Mouse (Mus musculus) liver (tissue): ENCODE data around the gene Gucy1a1.
"Not testable (repeated sequence)": the region's sequence is repeated elsewhere in the genome, so short reads cannot be mapped to it uniquely, and the experiment has no call there.

Experiments
- DNase-seq: peaks from one replicate; pipeline ENCODE4 v3.0.0-alpha.2; 2020; ENCODE audit warnings: mixed read lengths

The Gucy1a1 gene

GRCm38 (mm10) chr3:82145126-82145901, at the start of gene Gucy1a1:
TSS of gene Gucy1a1 (minus strand) at chr3:82145789.
- DNase-seq = peak; percentile 53

GRCm38 (mm10) chr3:82191559-82192245, 46.1 kb upstream of the Gucy1a1 start:
- DNase-seq = no peak

DNA sequence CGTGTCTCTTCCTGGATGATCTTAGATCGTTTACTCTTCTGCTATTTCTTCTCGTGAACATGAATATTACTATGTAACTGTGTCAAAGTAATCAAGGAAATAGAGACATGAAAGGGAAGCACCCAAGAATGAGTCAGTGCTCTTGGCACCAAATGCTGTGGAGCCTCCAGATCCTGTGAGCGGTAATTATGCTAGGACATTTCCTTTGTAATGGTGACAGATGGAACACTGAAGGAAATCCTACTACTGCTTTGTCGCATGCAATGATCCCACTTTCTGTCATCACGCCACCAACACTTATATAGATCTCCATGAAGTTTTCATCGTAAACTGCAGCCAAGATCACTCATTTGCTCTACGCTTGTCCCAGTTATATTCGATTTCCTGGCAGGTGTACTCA, 40.0 kb upstream of the Gucy1a1 start:
- no peak for DNase-seq

DNA sequence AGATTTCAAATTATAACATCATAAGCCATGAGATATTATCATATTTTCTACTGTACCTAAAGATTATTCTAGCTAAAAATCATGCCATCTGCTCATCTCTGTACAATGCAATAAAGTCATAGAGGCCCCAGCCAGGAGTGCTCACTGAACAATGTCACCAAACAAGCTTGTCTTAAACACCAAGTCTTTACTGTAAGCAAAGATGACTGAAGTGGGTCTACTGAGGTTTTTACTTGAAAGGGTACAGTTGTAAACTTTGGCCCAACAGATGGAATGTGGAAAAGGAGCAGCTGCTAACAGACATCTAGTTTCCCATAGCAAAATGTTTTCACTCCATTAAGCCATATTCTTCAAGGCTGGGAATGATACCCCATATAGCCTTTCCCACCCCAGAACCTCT, 35.9 kb upstream of the Gucy1a1 start:
- no peak for DNase-seq

GRCm38 (mm10) chr3:82180253-82180652, 34.7 kb upstream of the Gucy1a1 start:
- DNase-seq = no peak

DNA sequence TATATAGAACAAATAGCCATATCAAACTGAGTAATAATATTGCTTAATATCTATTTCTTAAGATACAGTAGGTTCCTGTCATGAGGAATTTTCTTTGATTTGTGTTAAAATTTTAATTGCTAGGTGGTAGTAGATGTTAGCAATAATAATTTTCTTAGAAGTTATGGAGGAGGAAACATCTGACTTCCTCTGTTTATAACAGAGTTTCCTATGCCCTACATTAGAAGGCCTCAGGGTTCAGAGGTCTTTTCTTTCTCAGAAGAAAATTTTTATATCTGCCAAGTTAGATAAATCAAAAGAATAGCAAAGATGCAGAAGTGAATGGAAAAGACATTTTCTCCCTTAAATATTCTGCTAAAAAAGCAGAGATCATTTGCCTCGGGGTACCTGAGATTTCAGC, 29.9 kb upstream of the Gucy1a1 start:
- no peak for DNase-seq

GRCm38 (mm10) chr3:82167064-82167463, 21.5 kb upstream of the Gucy1a1 start:
- DNase-seq = no peak

DNA sequence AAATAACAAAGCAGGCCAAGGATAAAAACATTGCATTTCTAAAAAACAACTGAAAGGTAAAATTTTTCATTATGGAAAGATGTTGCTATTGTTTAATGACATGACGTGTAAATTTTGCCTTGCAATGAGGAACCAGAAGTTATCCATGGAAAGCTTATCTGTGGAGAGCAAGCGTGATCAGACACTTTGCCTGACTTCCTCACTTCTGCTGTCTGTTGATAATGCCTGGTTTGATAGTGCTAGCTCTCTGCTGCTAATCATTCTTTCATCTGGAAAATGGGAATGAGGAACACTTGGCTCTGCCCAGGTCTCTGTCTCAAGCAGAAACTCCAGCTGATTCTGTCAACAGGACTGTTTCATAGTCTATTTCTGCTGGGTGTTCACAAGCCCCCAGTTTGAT, 20.3 kb upstream of the Gucy1a1 start:
- no peak for DNase-seq

DNA sequence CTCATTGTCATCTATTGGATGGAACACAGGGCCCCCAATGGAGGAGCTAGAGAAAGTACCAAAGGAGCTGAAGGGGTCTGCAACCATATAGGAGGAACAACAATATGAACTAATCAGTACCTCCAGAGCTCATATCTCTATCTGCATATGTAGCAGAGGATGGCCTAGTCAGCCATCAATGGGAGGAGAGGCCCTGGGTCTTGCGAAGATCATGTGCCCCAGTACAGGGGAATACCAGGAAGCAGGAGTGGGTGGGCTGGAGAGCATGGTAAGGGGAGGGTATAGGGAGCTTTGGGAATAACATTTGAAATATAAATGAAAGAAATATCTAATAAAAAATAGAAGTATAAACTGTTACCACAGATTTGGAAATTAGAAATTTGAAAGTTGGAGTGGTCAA, 17.4 kb upstream of the Gucy1a1 start:
- not testable (repeated sequence) for DNase-seq

DNA sequence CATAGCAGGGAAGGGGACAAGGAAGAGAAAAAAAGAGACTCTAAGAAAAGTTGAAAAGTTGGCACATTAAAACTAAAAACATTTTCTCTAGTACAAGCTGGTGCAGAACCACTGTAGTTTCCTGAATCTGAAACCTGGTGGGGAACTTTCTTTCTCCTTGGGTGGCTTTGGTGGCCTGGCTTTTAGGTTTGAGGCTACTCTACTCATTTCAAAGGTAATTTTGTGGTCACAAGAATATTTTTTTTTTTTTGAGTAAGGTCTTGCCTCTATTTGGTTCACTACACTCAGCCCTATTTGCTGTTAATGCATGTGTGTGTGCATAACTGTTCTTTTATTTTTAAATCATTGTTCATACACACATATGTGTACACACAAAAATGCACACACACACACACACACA, 389 bp upstream of the Gucy1a1 start:
- no peak for DNase-seq

GRCm38 (mm10) chr3:82144725-82145125, 864 bp downstream of the Gucy1a1 start:
- no peak for DNase-seq

DNA sequence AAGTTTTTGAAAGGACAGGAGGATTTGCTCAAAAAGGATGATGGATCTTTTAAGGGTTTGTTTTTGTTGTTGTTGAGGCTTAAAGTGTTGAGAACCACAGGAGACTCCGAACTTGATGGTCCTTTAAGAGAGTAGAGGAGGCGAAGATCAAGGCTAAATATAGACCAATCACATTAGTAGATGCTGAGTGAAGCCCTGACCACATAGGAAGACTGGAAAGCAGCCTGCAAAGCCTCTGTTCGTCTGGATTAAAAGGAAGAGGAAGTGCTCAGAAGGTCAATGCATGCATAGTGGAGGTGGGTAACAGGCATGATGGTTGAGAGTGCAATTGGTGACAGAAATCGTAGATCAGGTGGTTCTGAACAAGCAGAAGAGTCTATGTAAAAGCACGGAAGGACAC, 4.8 kb downstream of the Gucy1a1 start:
- no peak for DNase-seq

GRCm38 (mm10) chr3:82138002-82138667, 7.5 kb downstream of the Gucy1a1 start:
- no peak for DNase-seq

GRCm38 (mm10) chr3:82135483-82135882, 10.1 kb downstream of the Gucy1a1 start:
- no peak for DNase-seq

DNA sequence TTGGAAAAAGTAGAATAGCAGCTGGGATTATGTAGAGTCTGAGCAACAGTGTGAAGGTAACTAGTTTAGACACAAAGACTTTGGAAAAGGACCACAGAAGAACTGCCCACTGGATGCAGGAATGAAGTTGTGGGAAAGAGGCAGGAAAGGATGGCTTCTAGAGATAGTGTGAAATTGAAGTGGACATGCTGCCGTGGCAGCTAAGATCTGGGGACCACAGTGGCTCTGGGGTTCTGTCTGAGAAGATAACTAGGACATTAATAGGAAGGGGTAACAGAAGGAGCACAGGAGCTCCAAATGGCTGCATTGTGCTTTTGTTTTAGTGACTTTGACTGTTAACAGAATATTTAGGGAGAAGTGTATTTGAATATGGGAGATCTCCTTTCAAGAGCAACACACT, 16.3 kb downstream of the Gucy1a1 start:
- no peak for DNase-seq

DNA sequence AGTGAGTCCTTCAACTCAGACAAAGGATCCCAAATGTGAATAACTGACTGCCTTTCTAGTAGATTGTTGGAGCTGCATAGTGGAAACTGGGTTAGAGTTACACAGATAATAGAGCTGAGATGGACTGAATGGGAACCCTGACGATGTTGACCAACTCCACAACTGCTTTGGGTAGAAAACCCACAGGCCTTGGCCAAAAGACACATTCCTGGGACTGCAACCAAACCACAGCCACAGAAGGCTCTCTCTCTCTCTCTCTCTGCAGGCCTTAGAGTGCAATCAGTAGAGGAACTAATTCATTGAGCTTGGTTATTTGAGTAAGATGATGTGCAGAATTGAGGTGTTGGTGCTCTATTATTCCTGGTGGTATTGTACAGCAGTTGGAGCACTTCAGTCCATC, 21.0 kb downstream of the Gucy1a1 start:
- no peak for DNase-seq

- no peak for DNase-seq
Measured at GRCm38 (mm10) chr3:82118916-82119315, 26.7 kb downstream of the Gucy1a1 start.

- no peak for DNase-seq
Measured at GRCm38 (mm10) chr3:82112439-82112838, 33.1 kb downstream of the Gucy1a1 start.

- DNase-seq = no peak
Measured at GRCm38 (mm10) chr3:82111986-82112385, 33.6 kb downstream of the Gucy1a1 start.

DNA sequence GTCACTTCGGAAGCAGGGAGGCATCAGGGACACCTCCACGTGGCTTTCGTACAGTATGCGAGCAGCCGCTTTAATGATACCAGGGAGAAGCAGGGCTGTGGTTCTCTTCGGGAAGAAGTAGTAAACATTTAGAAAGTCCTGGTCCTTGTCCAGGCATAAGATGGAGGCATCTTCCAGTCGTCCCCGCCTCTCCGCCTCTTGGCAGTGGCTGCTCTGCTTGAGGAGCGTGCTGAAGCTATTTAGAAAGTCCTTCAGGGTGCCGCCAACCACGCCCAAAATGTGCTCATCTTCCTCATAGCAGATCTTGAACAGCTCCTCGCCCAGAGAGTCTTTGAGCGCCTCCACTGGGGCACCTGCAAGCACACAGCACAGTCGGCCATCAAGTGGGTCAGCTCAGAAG, 36.6 kb downstream of the Gucy1a1 start:
- DNase-seq = no peak

DNA sequence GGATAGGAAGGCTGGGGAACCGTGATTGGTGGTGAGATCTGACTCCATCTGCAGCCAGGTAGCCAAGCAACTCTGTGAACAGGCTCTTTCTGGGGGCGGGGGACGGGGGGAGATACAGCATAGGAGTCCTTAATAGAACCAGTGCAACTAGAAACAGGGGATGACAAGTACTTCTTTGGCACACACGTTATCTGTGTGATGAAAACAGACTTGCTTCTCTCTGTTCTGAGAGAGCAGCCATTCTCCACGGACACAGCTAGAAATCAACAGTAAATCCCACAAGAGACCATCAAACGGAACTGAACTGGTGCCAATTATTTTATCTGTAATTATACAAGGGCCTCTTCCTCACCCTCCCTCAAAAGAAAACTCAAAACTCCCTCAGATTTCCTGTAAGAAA, 41.4 kb downstream of the Gucy1a1 start:
- no peak for DNase-seq

- DNase-seq = no peak
Measured at GRCm38 (mm10) chr3:82099127-82099526, 46.5 kb downstream of the Gucy1a1 start.

GRCm38 (mm10) chr3:82096801-82097200, 48.8 kb downstream of the Gucy1a1 start:
- DNase-seq = no peak
